8 mouse cellular contexts compared by ENCODE assay signal in the genomic region with DNA sequence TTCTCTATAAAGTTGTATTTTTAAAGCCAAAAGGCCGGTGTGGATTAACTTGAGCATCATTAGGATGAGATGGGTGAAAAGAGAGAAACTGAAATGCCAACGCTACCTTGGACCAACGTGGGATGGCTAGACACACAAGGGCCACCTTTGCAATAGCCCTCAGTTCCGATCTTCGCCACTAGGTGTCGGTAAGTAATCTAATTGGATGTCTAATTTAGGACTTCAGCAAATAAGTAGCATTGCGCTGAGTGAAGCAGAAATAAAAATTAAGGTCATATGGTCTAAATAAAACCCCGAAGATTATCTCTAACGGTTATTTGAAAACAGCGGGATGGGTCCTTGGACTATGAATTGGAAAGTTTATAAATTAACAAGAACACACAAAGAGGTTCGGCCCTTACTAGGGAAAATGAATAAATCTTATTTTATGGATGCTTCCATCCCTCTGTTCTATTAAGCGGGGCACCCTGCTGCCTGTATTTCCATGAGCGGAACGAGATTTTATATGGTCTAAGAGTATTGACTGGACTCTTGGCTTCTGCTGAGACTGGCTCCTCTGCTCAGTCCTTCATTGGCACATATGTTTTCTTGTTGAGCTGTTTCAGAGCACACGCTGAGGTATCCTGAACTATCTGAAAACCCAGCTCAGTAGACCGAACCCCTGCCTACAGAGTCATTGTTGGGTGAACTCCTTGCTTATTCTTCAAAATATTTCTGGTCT.
DNase-seq lines count a peak whose midpoint lies in the region; ATAC-seq and TF ChIP-seq lines count a peak whose summit lies in the region.

No protein-coding gene starts in this region.

- no peak for TF ChIP-seq EP300 in liver, embryonic 14.5 days (IDR thresholded peaks at IDR 0.05; ENCODE audit: low read depth)

- H3K36me3 ChIP-seq in kidney, postnatal 0 days (ENCODE audit: insufficient read depth, low read length): no peaks in the 10 kb centered on the region
- no peaks in the 10 kb centered on the region for H3K36me3 ChIP-seq in liver, embryonic 14.5 days (replicated peaks; ENCODE audit: control insufficient read depth, insufficient read depth, low read depth)

- no peak overlapping the region for H3K27ac ChIP-seq in kidney, postnatal 0 days
- H3K27ac ChIP-seq in liver, embryonic 14.5 days: no peak overlapping the region

- no peaks in the 10 kb centered on the region for H3K4me1 ChIP-seq in kidney, postnatal 0 days (replicated peaks; ENCODE audit: insufficient read depth, low read length)
- H3K4me1 ChIP-seq in liver, embryonic 14.5 days (replicated peaks; ENCODE audit: control insufficient read depth in 2 of 2, insufficient read depth in 2 of 2, low read length in 1 of 2): peaks cover 0 to 5% of the 10 kb centered on the region in 2 experiments; a peak in 1 of 4 replicates

- no peaks in the 10 kb centered on the region for H3K27me3 ChIP-seq in kidney, postnatal 0 days (ENCODE audit: insufficient read depth, low read length)
- no peaks in the 10 kb centered on the region for H3K27me3 ChIP-seq in liver, embryonic 14.5 days (ENCODE audit: control insufficient read depth, insufficient read depth, low read length)

- TF ChIP-seq CTCF in kidney, postnatal 0 days (IDR thresholded peaks at IDR 0.05; ENCODE audit: low read depth): peak; percentile 96
- peak; percentile 86 for TF ChIP-seq CTCF in liver, embryonic 14.5 days (IDR thresholded peaks at IDR 0.05; ENCODE audit: low read depth)

- WGBS in kidney, postnatal 0 days: 31% methylated on average over 16 of the region's 16 CpGs
- 32% methylated on average over 16 of the region's 16 CpGs for WGBS in liver, embryonic 14.5 days (ENCODE audit: insufficient replicate concordance)

- no peak overlapping the region for H3K4me2 ChIP-seq in kidney, postnatal 0 days (ENCODE audit: low read length)
- H3K4me2 ChIP-seq in liver, embryonic 14.5 days (ENCODE audit: low read depth): no peak overlapping the region

- H3K9me3 ChIP-seq in kidney, postnatal 0 days (replicated peaks; ENCODE audit: low read length): no peaks in the 10 kb centered on the region
- H3K9me3 ChIP-seq in liver, embryonic 14.5 days (ENCODE audit: control insufficient read depth, low read length): no peaks in the 10 kb centered on the region

- no peak overlapping the region for H3K9ac ChIP-seq in kidney, postnatal 0 days (ENCODE audit: low read depth, low read length)
- no peak overlapping the region for H3K9ac ChIP-seq in liver, embryonic 14.5 days (replicated peaks)

- ATAC-seq in CD4-positive, CD25-positive, alpha-beta regulatory T cell, adult 4 months: peak; percentile 91
- no peak for ATAC-seq in kidney, postnatal 0 days (replicated peaks; ENCODE audit: low FRiP score, low read depth)
- ATAC-seq in liver, embryonic 14.5 days (ENCODE audit: insufficient read depth): no peak

- H3K4me3 ChIP-seq in kidney, postnatal 0 days (replicated peaks; ENCODE audit: low read depth, low read length): no peak overlapping the region
- no peak overlapping the region for H3K4me3 ChIP-seq in liver, embryonic 14.5 days (ENCODE audit: insufficient read depth in 1 of 2, low read depth in 2 of 2, low read length in 2 of 2)

- DNase-seq in adrenal gland, postnatal 10 days: peak; percentile 91
- peak; percentile 85 for DNase-seq in embryo, embryonic 11 days
- DNase-seq in gonadal fat pad, adult 2 months (ENCODE audit: low read depth): peak; percentile 34
- peak; percentile 86 for DNase-seq in kidney, postnatal 0 days (ENCODE audit: low spot score)
- peak in 2 of 3 experiments; percentile 19 to 41 for DNase-seq in liver, embryonic 14.5 days (ENCODE audit: low read depth in 3 of 3, low spot score in 3 of 3)
- DNase-seq in ovary, postnatal 10 days (ENCODE audit: low spot score): peak; percentile 72
- DNase-seq in thymus, postnatal 0 days (ENCODE audit: low spot score): peak; percentile 75

Comparison
In these comparisons a context has a peak if more than half of its experiments do, and no peak if none do; other contexts are left out.
1. DNase-seq: peak in every context shown above with its lines; median percentile 91 in adrenal gland, postnatal 10 days; 86 in kidney, postnatal 0 days; 85 in embryo, embryonic 11 days; 75 in thymus, postnatal 0 days; 72 in ovary, postnatal 10 days; 34 in gonadal fat pad, adult 2 months; 30 in liver, embryonic 14.5 days.